Mouse (Mus musculus) natural killer cell, adult 2 months (primary cell): ENCODE results near the gene Rplp0.

Experiments
- DNase-seq, 2 experiments: peaks; one replicate each; pipeline ENCODE4 v3.0.0; 2022; ENCODE audit warnings: low spot score in 2 of 2

Gene Rplp0

DNA sequence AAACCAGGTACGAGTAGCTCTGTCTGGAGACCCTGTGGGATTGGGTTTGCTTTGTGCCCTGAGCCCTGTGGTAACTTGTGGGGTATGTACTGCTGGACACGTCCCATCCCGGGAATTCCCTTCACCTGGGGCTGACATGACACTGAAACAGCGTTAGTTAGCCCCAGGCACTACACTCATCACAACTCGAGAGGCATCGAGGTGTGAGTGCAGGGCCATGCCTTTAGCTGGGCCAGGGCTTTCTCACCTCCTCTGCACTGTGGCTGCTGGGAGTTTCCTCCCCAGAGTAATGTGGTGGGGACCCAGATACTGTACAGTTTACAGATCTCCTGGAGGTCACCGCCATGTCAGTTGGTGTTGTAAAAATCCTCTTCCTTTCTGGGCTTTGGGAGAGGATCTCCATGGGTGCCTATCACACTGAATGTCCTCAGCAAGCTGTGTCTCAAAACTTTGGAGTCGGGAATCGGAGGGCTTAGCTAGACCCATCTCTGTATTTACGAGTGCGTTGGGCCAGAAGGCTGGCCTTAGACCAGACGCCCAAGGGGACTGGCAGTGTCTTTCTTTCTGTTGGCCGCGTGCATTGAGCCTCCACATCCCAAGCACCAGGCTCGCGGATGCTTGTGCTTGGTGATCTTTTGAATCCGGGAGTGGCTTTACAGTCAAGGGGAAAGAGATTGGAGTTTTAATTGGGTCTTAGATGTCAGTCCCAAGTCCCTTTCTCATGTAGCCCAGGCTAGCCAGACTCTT lies 32.6 kb upstream of the Rplp0 start:
- DNase-seq: peak; percentile 62 to 72

DNA sequence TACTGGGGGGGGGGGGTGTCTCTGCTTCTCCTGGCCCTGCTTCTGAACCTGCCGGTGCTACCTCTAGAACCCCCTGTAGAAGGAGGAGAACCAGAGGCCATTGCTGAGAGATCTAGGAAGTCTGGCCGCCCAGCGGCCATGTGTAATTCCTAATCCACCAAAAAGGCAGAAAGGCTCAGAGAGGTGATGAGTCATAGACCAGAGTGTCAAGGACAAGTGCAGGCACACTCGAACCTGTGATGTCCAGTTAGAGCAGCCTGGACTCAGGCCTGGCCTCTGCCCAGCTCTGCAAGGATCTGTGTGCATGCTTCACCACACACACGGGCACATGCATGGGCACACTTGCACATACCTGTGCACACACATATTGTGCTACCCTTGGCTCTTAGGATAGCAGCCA lies 31.1 kb upstream of the Rplp0 start:
- no peak for DNase-seq

DNA sequence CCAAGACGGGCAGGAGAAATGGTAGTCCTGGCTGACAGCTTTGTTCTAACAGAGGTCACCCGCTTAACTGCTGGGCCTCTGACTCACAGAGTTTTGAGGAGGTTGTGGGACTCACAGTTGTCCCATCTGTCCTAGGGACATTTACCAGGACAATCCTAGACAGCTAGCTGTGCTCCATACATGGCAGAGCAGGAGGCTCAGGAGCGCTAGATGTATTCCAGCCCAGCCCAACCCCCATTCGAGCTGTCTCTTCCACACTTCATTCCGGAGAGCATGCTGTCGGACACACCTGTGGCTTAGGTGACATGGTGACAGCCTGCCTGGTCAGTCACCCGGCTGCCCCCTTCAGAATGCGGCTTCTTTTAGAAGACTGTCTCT lies 29.9 kb upstream of the Rplp0 start:
- DNase-seq: peak; percentile 49 to 61

GRCm38 (mm10) chr5:115529742-115530446 lies 29.4 kb upstream of the Rplp0 start:
- no peak for DNase-seq

- DNase-seq: no peak
Measured at GRCm38 (mm10) chr5:115530447-115530809, 28.8 kb upstream of the Rplp0 start.

- DNase-seq: peak; percentile 16 to 54
Measured at GRCm38 (mm10) chr5:115531671-115532270, 27.5 kb upstream of the Rplp0 start.

DNA sequence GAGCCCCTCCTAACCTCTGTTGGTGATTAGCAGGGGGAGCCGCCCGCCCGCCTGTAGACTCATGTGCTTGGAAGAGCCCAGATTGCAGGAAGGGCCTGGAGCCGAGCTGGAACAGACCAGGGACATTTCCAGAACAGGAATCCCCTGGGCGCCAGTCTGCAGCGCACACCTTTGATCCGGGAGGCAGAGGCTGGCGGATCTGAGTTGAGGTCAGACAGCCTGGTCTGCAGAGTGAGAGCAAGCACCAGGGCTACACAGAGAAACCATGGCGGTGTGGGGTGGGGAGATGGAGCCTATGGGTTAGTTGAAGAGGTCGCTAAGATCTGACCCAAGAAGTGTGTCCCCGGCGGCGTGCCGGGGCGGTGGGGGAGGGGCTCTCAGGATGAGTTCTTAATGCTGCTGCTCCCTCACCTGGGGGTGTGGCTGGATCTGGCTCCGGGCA lies 25.0 kb upstream of the Rplp0 start:
- DNase-seq: no peak

GRCm38 (mm10) chr5:115534856-115535255 lies 24.4 kb upstream of the Rplp0 start:
- DNase-seq: peak; percentile 56 to 64

DNA sequence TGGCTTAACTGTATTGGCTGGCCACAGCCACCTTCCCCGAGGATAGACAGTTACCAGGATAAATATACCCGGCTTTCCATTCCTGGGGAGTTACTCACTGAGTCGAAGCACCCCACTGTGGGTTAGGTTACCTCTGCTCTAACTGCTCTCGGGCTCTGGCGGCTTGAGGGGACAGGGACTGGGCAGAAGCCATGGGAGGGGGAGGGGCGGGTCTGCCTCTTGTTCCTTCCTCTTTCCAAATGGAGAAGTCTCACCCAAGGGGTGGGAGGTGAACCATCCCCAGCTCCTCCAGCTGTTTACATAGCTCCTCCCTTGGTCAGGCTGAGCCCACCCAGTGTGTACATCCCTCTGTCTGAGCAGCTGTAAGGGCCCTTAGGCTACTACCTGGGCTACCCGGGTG lies 23.6 kb upstream of the Rplp0 start:
- DNase-seq: no peak

DNA sequence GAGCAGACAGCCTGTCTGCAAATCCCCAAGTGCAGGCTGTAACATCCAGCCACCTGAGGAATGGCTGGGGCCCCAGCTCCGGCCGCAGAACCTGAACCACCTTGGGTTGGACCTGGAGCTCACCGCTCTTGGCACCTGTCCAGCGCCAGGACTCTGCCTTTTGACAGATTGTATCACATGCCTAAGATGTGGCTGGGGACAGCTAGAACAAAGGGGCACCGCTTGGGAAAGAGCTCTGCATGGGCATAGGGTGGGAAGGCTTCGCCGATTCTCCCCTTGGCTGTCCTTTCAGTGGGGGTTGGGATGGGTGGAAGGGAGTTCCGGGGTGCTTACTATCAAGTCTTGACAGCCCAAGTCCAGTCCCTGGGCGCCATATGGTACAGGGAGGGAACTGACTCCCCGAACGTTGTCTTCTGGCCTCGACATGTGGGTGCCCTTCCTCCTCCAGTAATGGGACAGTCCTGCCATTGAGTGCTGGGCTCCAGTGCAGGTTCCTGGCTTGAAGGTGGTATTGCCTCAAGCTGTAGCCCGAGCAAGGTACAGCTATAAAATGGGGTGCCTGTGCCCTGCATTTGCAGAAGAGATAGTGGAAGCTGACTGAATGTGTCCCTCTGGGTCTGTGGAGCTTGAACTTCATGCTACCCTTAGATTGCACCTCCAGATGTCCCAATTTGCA lies 21.1 kb upstream of the Rplp0 start:
- no peak for DNase-seq

- DNase-seq: peak; percentile 82 to 88
Measured at GRCm38 (mm10) chr5:115538693-115539043, 20.6 kb upstream of the Rplp0 start.

GRCm38 (mm10) chr5:115542635-115543384 lies 16.5 kb upstream of the Rplp0 start:
- DNase-seq: peak in 1 of 2 experiments; percentile 13

GRCm38 (mm10) chr5:115543509-115544253 lies 15.6 kb upstream of the Rplp0 start:
- peak; percentile 28 to 55 for DNase-seq

DNA sequence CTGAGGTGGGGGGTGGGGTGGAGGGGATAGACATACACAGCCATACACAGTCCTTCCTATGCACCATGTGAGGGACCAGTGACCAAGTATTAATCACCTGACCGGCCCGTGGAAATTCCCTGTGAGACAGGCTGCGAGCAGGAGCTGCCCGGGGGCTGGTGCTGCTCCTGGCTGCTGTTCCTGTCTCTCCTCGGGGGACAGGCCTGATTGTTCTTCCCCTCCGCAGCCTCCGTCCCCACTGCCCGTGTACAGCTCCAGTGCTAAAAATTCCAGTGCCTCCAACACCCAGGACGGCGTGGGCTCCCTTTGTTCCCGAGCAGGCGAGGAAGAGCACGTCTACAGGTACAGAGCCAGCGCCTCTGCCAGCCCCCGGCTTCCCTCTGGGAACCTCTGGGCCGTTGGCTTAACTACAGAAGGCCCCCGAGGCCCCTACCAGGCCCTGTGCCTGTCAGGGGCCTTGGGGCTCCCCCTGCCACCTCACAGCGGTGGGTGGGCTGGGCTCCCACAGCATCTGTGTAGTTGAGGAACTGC lies 14.5 kb upstream of the Rplp0 start:
- no peak for DNase-seq

GRCm38 (mm10) chr5:115545636-115546035 lies 13.6 kb upstream of the Rplp0 start:
- no peak for DNase-seq

DNA sequence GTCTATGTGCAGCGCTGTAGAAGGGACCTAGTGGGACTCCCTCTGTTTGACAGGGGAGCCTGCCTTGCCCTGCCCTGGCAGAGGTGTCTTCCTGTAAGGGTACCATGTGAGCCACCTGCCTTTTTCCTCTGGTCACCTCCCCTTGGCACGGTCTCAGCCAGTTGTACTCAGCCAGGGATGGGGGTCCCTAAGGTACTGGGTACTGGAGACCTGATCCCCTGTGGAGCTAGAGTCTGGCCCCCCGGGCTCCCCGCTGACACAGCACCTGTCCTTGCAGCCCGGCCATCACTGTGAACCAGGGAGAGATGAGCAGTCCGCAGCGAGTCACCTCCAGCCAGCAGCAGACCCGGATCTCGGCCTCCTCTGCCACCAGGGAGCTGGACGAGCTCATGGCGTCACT lies 12.7 kb upstream of the Rplp0 start:
- no peak for DNase-seq

DNA sequence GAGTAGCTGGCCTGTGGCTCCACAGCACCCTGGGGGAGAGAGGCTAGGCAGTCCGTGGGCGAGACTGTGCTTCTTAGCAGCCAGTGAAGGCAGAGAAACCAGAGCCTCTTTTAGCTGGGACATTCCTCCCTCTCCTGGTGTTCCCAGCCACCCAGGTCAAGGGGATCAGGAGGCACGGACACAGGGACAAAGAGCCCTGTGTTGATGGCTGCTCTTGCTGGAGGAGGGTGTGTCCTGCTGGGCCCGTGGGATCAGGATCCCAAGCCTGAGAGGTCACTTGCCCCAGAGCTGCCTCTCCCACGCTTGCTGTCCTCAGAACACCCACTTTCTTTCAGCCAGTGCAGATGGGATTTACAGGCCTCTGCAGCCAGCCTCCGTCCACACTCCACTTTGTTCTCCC lies 12.3 kb upstream of the Rplp0 start:
- no peak for DNase-seq

DNA sequence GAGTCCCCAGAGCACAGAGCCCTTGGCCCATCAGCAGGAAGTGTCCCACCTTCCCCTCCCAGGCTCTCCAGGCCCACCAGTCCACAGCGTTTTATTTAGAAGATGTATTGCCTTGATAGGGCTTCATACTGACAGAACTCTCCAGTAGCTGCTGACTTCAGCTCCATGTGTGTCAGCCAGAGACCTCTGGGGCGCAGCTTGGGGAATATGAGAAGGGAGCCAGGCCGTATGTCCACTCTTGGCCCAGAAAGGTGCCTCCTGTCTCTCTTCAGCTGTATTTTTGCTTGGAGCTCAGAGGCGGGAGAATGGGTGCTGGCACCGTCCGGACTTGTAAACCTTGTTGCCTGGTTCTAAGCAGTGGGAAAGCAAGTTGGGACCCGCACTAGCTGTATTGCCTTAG lies 11.8 kb upstream of the Rplp0 start:
- DNase-seq: no peak

- no peak for DNase-seq
Measured at GRCm38 (mm10) chr5:115548501-115549285, 10.6 kb upstream of the Rplp0 start.

- no peak for DNase-seq
Measured at GRCm38 (mm10) chr5:115550482-115551005, 8.7 kb upstream of the Rplp0 start.
